Mouse (Mus musculus) hindbrain, embryonic 13.5 days (tissue): ENCODE measurements around the gene Actrt3. TPM values are rescaled to one million over a fixed set of nuclear protein-coding genes. Genes with fewer than 3 reads are reported as not detected.

Experiments used
- ATAC-seq: fragments of 200-750 bp; cut with Nextera tagmentation; 2 replicates; pipeline ENCODE4 v1.8.0; 2017; ENCODE audit warnings: moderate TSS enrichment; ENCODE audit not compliant: low FRiP score
- H3K27ac ChIP-seq: fragments of 300-500 bp; sonication (generic); 2 replicates; pipeline ENCODE4 v1.5.1; 2015; ENCODE audit warnings: inconsistent platforms, mild to moderate bottlenecking, moderate library complexity
- H3K27me3 ChIP-seq: fragments of 300-500 bp; sonication (generic); 2 replicates; pipeline ENCODE4 v1.6.1; 2015; ENCODE audit warnings: mild to moderate bottlenecking, inconsistent platforms
- H3K36me3 ChIP-seq: fragments of 300-500 bp; sonication (generic); 2 replicates; pipeline ENCODE4 v1.6.1; 2015; ENCODE audit warnings: mild to moderate bottlenecking, inconsistent platforms
- H3K4me1 ChIP-seq: fragments of 300-500 bp; sonication (generic); replicated peaks from 2 replicates; pipeline ENCODE4 v1.6.1; 2015; ENCODE audit warnings: inconsistent platforms
- H3K4me2 ChIP-seq: fragments of 300-500 bp; sonication (generic); 2 replicates; pipeline ENCODE4 v1.6.1; 2015; ENCODE audit warnings: inconsistent platforms, mild to moderate bottlenecking, moderate library complexity
- H3K4me3 ChIP-seq: fragments of 300-500 bp; sonication (generic); 2 replicates; pipeline ENCODE4 v1.5.1; 2015; ENCODE audit warnings: mild to moderate bottlenecking, inconsistent platforms
- H3K9ac ChIP-seq: fragments of 300-500 bp; sonication (generic); 2 replicates; pipeline ENCODE4 v1.6.1; 2015; ENCODE audit warnings: mild to moderate bottlenecking, inconsistent platforms
- H3K9me3 ChIP-seq: fragments of 300-500 bp; sonication (generic); 2 replicates; pipeline ENCODE4 v1.6.1; 2016; ENCODE audit warnings: inconsistent platforms
- WGBS: fragments of 180-500 bp; shearing (Covaris S2); methylation state at CpG from one replicate; pipeline ENCODE4 v1.1.7; 2015; 5-methylcytosine and 5-hydroxymethylcytosine counted together
- polyA plus RNA-seq: library from polyadenylated mRNA; unstranded; fragments of >200 nt; fragmentation: Nextera tagmentation; extraction: Ambion mirVana; gene quantifications from 2 replicates; pipeline ENCODE4 v1.2.1, GENCODE M21; 2015

The Actrt3 gene
- polyA plus RNA-seq: 0.25 and 0.28 TPM in 2 replicates

- WGBS: 2% methylated on average over 32 of the region's 32 CpGs
- Histone ChIP-seq H3K27me3 (peaks cover 21% of the 10 kb centered on the region), H3K4me3 (peak within 1 kb of the TSS; percentile 92), H3K27ac (peak within 1 kb of the TSS; percentile 61), H3K36me3 (peaks cover 9% of the 10 kb centered on the region), H3K4me2 (peak within 1 kb of the TSS; percentile 76), H3K4me1 (peaks cover 36% of the 10 kb centered on the region), H3K9me3 (no peaks in the 10 kb centered on the region), H3K9ac (peak within 1 kb of the TSS; percentile 75)
- no peak for ATAC-seq
Measured at GRCm38 (mm10) chr3:30599711-30600545, at the start of gene Actrt3. TSS of gene Actrt3 (minus strand) at chr3:30599939.

GRCm38 (mm10) chr3:30648466-30648865 lies 48.7 kb upstream of the Actrt3 start:
- H3K27ac ChIP-seq: no peak overlapping the region

GRCm38 (mm10) chr3:30647440-30648090 lies 47.8 kb upstream of the Actrt3 start, which contains the start of gene Lrrc34:
TSS of gene Lrrc34 (minus strand) at chr3:30647869.
- Histone ChIP-seq H3K9me3 (no peaks in the 10 kb centered on the region), H3K27ac (no peak within 1 kb of the TSS), H3K27me3 (peaks cover 47% of the 10 kb centered on the region), H3K4me1 (peaks cover 17% of the 10 kb centered on the region), H3K9ac (peak within 1 kb of the TSS; percentile 63), H3K4me2 (peak within 1 kb of the TSS; percentile 62), H3K36me3 (no peaks in the 10 kb centered on the region), H3K4me3 (peak within 1 kb of the TSS; percentile 40)
- 2% methylated on average over 25 of the region's 25 CpGs for WGBS
- peak; percentile 86 for ATAC-seq

More at GRCm38 (mm10) chr3:30648466-30648865, 48.7 kb upstream of the Actrt3 start:
- Histone ChIP-seq H3K36me3 (no peaks in the 10 kb centered on the region), H3K4me3 (no peak overlapping the region), H3K4me2 (no peak overlapping the region), H3K4me1 (peaks cover 17% of the 10 kb centered on the region), H3K9ac (no peak overlapping the region), H3K27me3 (peaks cover 47% of the 10 kb centered on the region), H3K9me3 (no peaks in the 10 kb centered on the region)
- 89% methylated on average over 2 of the region's 2 CpGs for WGBS
- no peak for ATAC-seq

GRCm38 (mm10) chr3:30646761-30647160 lies 47.0 kb upstream of the Actrt3 start:
- H3K27ac ChIP-seq: no peak overlapping the region
- no peak for ATAC-seq

GRCm38 (mm10) chr3:30644207-30644606 lies 44.5 kb upstream of the Actrt3 start, which contains the start of gene Lrriq4:
TSS of gene Lrriq4 (plus strand) at chr3:30644507.
- 81% methylated on average over 2 of the region's 2 CpGs for WGBS
- Histone ChIP-seq H3K9me3 (no peaks in the 10 kb centered on the region), H3K4me3 (no peak within 1 kb of the TSS), H3K9ac (no peak within 1 kb of the TSS), H3K36me3 (no peaks in the 10 kb centered on the region), H3K27ac (no peak within 1 kb of the TSS), H3K27me3 (peaks cover 20% of the 10 kb centered on the region), H3K4me1 (peaks cover 5% of the 10 kb centered on the region), H3K4me2 (no peak within 1 kb of the TSS)
- no peak for ATAC-seq

More at GRCm38 (mm10) chr3:30646761-30647160, 47.0 kb upstream of the Actrt3 start:
- no peaks in the 10 kb centered on the region for H3K36me3 ChIP-seq
- H3K4me1 ChIP-seq: peaks cover 17% of the 10 kb centered on the region
- H3K4me2 ChIP-seq: no peak overlapping the region
- no peaks in the 10 kb centered on the region for H3K9me3 ChIP-seq
- H3K27me3 ChIP-seq: peaks cover 46% of the 10 kb centered on the region
- WGBS: 49% methylated on average over 8 of the region's 8 CpGs
- no peak overlapping the region for H3K4me3 ChIP-seq
- no peak overlapping the region for H3K9ac ChIP-seq

- ATAC-seq: no peak
- Histone ChIP-seq H3K27ac (no peak overlapping the region), H3K4me2 (no peak overlapping the region), H3K36me3 (no peaks in the 10 kb centered on the region), H3K27me3 (no peaks in the 10 kb centered on the region), H3K9ac (no peak overlapping the region), H3K9me3 (no peaks in the 10 kb centered on the region), H3K4me1 (no peaks in the 10 kb centered on the region), H3K4me3 (no peak overlapping the region)
- WGBS: 88% methylated on average over 4 of the region's 4 CpGs
Measured at GRCm38 (mm10) chr3:30635629-30636028, 35.9 kb upstream of the Actrt3 start.

GRCm38 (mm10) chr3:30633681-30634080 lies 33.9 kb upstream of the Actrt3 start:
- Histone ChIP-seq H3K27ac (no peak overlapping the region), H3K9ac (no peak overlapping the region)
- no peak for ATAC-seq

GRCm38 (mm10) chr3:30620132-30620531 lies 20.4 kb upstream of the Actrt3 start:
- Histone ChIP-seq H3K4me2 (no peak overlapping the region), H3K27me3 (no peaks in the 10 kb centered on the region), H3K4me1 (no peaks in the 10 kb centered on the region), H3K36me3 (peaks cover 51% of the 10 kb centered on the region), H3K27ac (no peak overlapping the region), H3K4me3 (no peak overlapping the region), H3K9me3 (no peaks in the 10 kb centered on the region), H3K9ac (no peak overlapping the region)
- 91% methylated on average over 8 of the region's 8 CpGs for WGBS
- ATAC-seq: no peak

More at GRCm38 (mm10) chr3:30633681-30634080, 33.9 kb upstream of the Actrt3 start:
- Histone ChIP-seq H3K4me2 (no peak overlapping the region), H3K9me3 (no peaks in the 10 kb centered on the region), H3K36me3 (no peaks in the 10 kb centered on the region), H3K4me1 (no peaks in the 10 kb centered on the region), H3K27me3 (no peaks in the 10 kb centered on the region), H3K4me3 (no peak overlapping the region)
- 70% methylated on average over 3 of the region's 3 CpGs for WGBS

- no peak overlapping the region for H3K4me2 ChIP-seq
- no peak overlapping the region for H3K27ac ChIP-seq
- no peaks in the 10 kb centered on the region for H3K9me3 ChIP-seq
- H3K4me3 ChIP-seq: no peak overlapping the region
- no peak for ATAC-seq
- peaks cover 12% of the 10 kb centered on the region for H3K4me1 ChIP-seq
- H3K27me3 ChIP-seq: no peaks in the 10 kb centered on the region
- WGBS: 91% methylated on average over 4 of the region's 4 CpGs
- H3K36me3 ChIP-seq: peaks cover 74% of the 10 kb centered on the region
- H3K9ac ChIP-seq: no peak overlapping the region
Measured at GRCm38 (mm10) chr3:30610930-30611329, 11.2 kb upstream of the Actrt3 start.

- Histone ChIP-seq H3K4me2 (no peak overlapping the region), H3K9ac (no peak overlapping the region), H3K27ac (no peak overlapping the region), H3K9me3 (no peaks in the 10 kb centered on the region), H3K4me3 (no peak overlapping the region), H3K27me3 (no peaks in the 10 kb centered on the region), H3K36me3 (peaks cover 69% of the 10 kb centered on the region), H3K4me1 (peaks cover 23% of the 10 kb centered on the region)
- 86% methylated on average over 3 of the region's 3 CpGs for WGBS
- ATAC-seq: no peak
Measured at GRCm38 (mm10) chr3:30608999-30609398, 9.3 kb upstream of the Actrt3 start.

- H3K9ac ChIP-seq: peak overlapping the region; percentile 84
- H3K4me1 ChIP-seq: peaks cover 42% of the 10 kb centered on the region
- H3K27me3 ChIP-seq: peaks cover 3% of the 10 kb centered on the region; the same call in 1 of the 2 replicates
- no peak for ATAC-seq
- H3K4me3 ChIP-seq: peak overlapping the region; percentile 92
- H3K27ac ChIP-seq: peak overlapping the region; percentile 97; the same call in 1 of the 2 replicates
- peaks cover 28% of the 10 kb centered on the region for H3K36me3 ChIP-seq
- 35% methylated on average over 10 of the region's 10 CpGs for WGBS
- peak overlapping the region; percentile 76 for H3K4me2 ChIP-seq
- H3K9me3 ChIP-seq: no peaks in the 10 kb centered on the region
Measured at GRCm38 (mm10) chr3:30603256-30603655, 3.5 kb upstream of the Actrt3 start.

GRCm38 (mm10) chr3:30602740-30603098 lies 3.0 kb upstream of the Actrt3 start:
- Histone ChIP-seq H3K9me3 (no peaks in the 10 kb centered on the region), H3K4me2 (peak overlapping the region; percentile 76), H3K4me1 (peaks cover 39% of the 10 kb centered on the region), H3K36me3 (peaks cover 25% of the 10 kb centered on the region), H3K27me3 (peaks cover 9% of the 10 kb centered on the region), H3K4me3 (peak overlapping the region; percentile 92), H3K9ac (peak overlapping the region; percentile 84), H3K27ac (peak overlapping the region; percentile 97)
- WGBS: under 1% methylated on average over 27 of the region's 27 CpGs
- ATAC-seq: no peak; the same call in 1 of the 2 replicates
